ENCODE assay signal across 13 mouse cellular contexts in genomic region chr6:134222248-134222929, GRCm38 (mm10).
A peak's percentile ranks its signal among the peaks of the same experiment; 100 is the strongest.
DNase-seq lines count a peak whose midpoint lies in the region; ATAC-seq and TF ChIP-seq lines count a peak whose summit lies in the region.
"Had no signal": no experiment of that assay in that cellular context is flagged by ENCODE, and none has a peak within 500 bp of the region (broad histone marks: within the 10 kb centered on the region; RNA-seq: fewer than 3 reads in every experiment).

No protein-coding gene starts in this region.

- no peaks in the 10 kb centered on the region for H3K9me3 ChIP-seq in forebrain, embryonic 11.5 days (ENCODE audit: control insufficient read depth, low read length)
- no peaks in the 10 kb centered on the region for H3K9me3 ChIP-seq in forebrain, postnatal 0 days (ENCODE audit: low read length)
- H3K9me3 ChIP-seq in limb, embryonic 10.5 days (replicated peaks): no peaks in the 10 kb centered on the region

- ATAC-seq in forebrain, embryonic 11.5 days (replicated peaks; ENCODE audit: low FRiP score): peak; percentile 42
- no peak for ATAC-seq in forebrain, postnatal 0 days
- ATAC-seq: activated CD4-positive, CD25-positive, alpha-beta regulatory T cell, adult 4 months; hindbrain, postnatal 0 days had no signal

- no peak for TF ChIP-seq CTCF in forebrain, postnatal 0 days (IDR thresholded peaks at IDR 0.05; ENCODE audit: low read depth)

- 25% methylated on average over 8 of the region's 8 CpGs for WGBS in forebrain, embryonic 11.5 days
- WGBS in forebrain, postnatal 0 days: 23% methylated on average over 8 of the region's 8 CpGs
- 69% methylated on average over 8 of the region's 8 CpGs for WGBS in limb, embryonic 10.5 days

- H3K4me2 ChIP-seq in forebrain, embryonic 11.5 days (ENCODE audit: low read depth, low read length, severe bottlenecking): no peak overlapping the region
- no peak overlapping the region for H3K4me2 ChIP-seq in forebrain, postnatal 0 days (ENCODE audit: low read depth)

- no peak overlapping the region for H3K4me3 ChIP-seq in forebrain, embryonic 11.5 days (ENCODE audit: low read depth, low read length)
- no peak overlapping the region for H3K4me3 ChIP-seq in forebrain, postnatal 0 days (ENCODE audit: low read depth, low read length)
- H3K4me3 ChIP-seq in limb, embryonic 10.5 days: no peak overlapping the region

- H3K27ac ChIP-seq in forebrain, embryonic 11.5 days (ENCODE audit: low read depth, low read length): no peak overlapping the region
- no peak overlapping the region for H3K27ac ChIP-seq in forebrain, postnatal 0 days (ENCODE audit: low read depth, low read length)
- H3K27ac ChIP-seq in limb, embryonic 10.5 days: no peak overlapping the region
- H3K27ac ChIP-seq: hindbrain, postnatal 0 days; macrophage had no signal

- H3K9ac ChIP-seq in forebrain, embryonic 11.5 days (ENCODE audit: low read length): no peak overlapping the region
- H3K9ac ChIP-seq in forebrain, postnatal 0 days: no peak overlapping the region

- no peaks in the 10 kb centered on the region for H3K36me3 ChIP-seq in forebrain, embryonic 11.5 days (ENCODE audit: control insufficient read depth, insufficient read depth, low read length)
- no peaks in the 10 kb centered on the region for H3K36me3 ChIP-seq in forebrain, postnatal 0 days (ENCODE audit: insufficient read depth)
- H3K36me3 ChIP-seq in limb, embryonic 10.5 days: peaks cover 34% of the 10 kb centered on the region

- H3K4me1 ChIP-seq in forebrain, embryonic 11.5 days (replicated peaks; ENCODE audit: control insufficient read depth, insufficient read depth, low read length): peaks cover 4% of the 10 kb centered on the region; the same call in 1 of the 2 replicates
- peaks cover 15% of the 10 kb centered on the region for H3K4me1 ChIP-seq in forebrain, postnatal 0 days (ENCODE audit: insufficient read depth)
- H3K4me1 ChIP-seq in limb, embryonic 10.5 days: no peaks in the 10 kb centered on the region

- H3K27me3 ChIP-seq in forebrain, embryonic 11.5 days (ENCODE audit: control insufficient read depth, insufficient read depth, low read length): no peaks in the 10 kb centered on the region
- H3K27me3 ChIP-seq in forebrain, postnatal 0 days (ENCODE audit: insufficient read depth, low read length): no peaks in the 10 kb centered on the region
- no peaks in the 10 kb centered on the region for H3K27me3 ChIP-seq in limb, embryonic 10.5 days (ENCODE audit: low read depth, poor library complexity, severe bottlenecking)

- no peak for DNase-seq in forebrain, embryonic 11.5 days (ENCODE audit: low spot score)
- no peak for DNase-seq in forebrain, postnatal 0 days
- peak; percentile 59 for DNase-seq in ovary, adult 18-20 months (ENCODE audit: low spot score)
- DNase-seq in ovary, postnatal 36 days (ENCODE audit: low spot score): no peak
- DNase-seq in kidney, adult 8-10 months: peak; percentile 79 to 89
- peak; percentile 51 for DNase-seq in testis, postnatal 14 days (ENCODE audit: low spot score)
- DNase-seq in gastrocnemius, postnatal 25 days: no peak
- no peak for DNase-seq in limb, embryonic 10.5 days (ENCODE audit: low spot score)
- DNase-seq: cerebellum, postnatal 10 days; gastrocnemius, postnatal 14 days had no signal

Comparison
In these comparisons a context has a peak if more than half of its experiments do, and no peak if none do; other contexts are left out.
1. DNase-seq: peak in ovary, adult 18-20 months (single experiment), kidney, adult 8-10 months (2 of 2) and testis, postnatal 14 days (single experiment); none in forebrain, embryonic 11.5 days (single experiment), forebrain, postnatal 0 days (single experiment), ovary, postnatal 36 days (single experiment), gastrocnemius, postnatal 25 days (single experiment) and limb, embryonic 10.5 days (single experiment).